9 mouse cellular contexts compared by ENCODE assay signal in genomic region chr4:84088166-84088565, GRCm38 (mm10).
DNase-seq lines count a peak whose midpoint lies in the region; ATAC-seq and TF ChIP-seq lines count a peak whose summit lies in the region.
"Had no signal": no experiment of that assay in that cellular context is flagged by ENCODE, and none has a peak within 500 bp of the region (broad histone marks: within the 10 kb centered on the region; RNA-seq: fewer than 3 reads in every experiment).

No protein-coding gene starts in this region.

- WGBS in heart, embryonic 10.5 days = 83% methylated on average over 12 of the region's 12 CpGs
- WGBS in small intestine, adult 2 months = 70% methylated on average over 12 of the region's 12 CpGs
- WGBS in hindbrain, embryonic 11.5 days = 73% methylated on average over 12 of the region's 12 CpGs

- no peak overlapping the region for H3K9ac ChIP-seq in hindbrain, embryonic 11.5 days (ENCODE audit: low read depth, low read length)

- DNase-seq in heart, adult 11 months = peak; percentile 98
- DNase-seq in heart, embryonic 10.5 days (ENCODE audit: low spot score) = no peak
- peak; percentile 57 to 65 for DNase-seq in gastrocnemius, postnatal 36 days
- DNase-seq in kidney, postnatal 10 days = peak; percentile 73
- no peak for DNase-seq in embryo, embryonic 11 days
- DNase-seq in hindbrain, embryonic 11.5 days (ENCODE audit: low spot score) = no peak
- no peak for DNase-seq in spleen, postnatal 4 days (ENCODE audit: low spot score in 2 of 2)

- intact Hi-C loops in gastrocnemius, postnatal 36 days (cut with DNase I) = no loop called here

- TF ChIP-seq POLR2A in small intestine, adult 2 months (IDR thresholded peaks at IDR 0.05; ENCODE audit: low read depth, low read length) = no peak

- H3K36me3 ChIP-seq in heart, embryonic 10.5 days = no peaks in the 10 kb centered on the region
- no peaks in the 10 kb centered on the region for H3K36me3 ChIP-seq in small intestine, adult 2 months (ENCODE audit: control insufficient read depth, insufficient read depth, low read length)
- no peaks in the 10 kb centered on the region for H3K36me3 ChIP-seq in hindbrain, embryonic 11.5 days (ENCODE audit: control insufficient read depth, insufficient read depth, low read length)

- peaks cover 13% of the 10 kb centered on the region for H3K4me1 ChIP-seq in heart, embryonic 10.5 days
- no peaks in the 10 kb centered on the region for H3K4me1 ChIP-seq in small intestine, adult 2 months (ENCODE audit: control insufficient read depth, insufficient read depth, insufficient read length, low read length)
- H3K4me1 ChIP-seq in hindbrain, embryonic 11.5 days (replicated peaks; ENCODE audit: control insufficient read depth, insufficient read depth, low read length) = no peaks in the 10 kb centered on the region

- H3K27me3 ChIP-seq in heart, embryonic 10.5 days (ENCODE audit: insufficient read depth, poor library complexity, severe bottlenecking) = no peaks in the 10 kb centered on the region
- H3K27me3 ChIP-seq in small intestine, adult 2 months (ENCODE audit: control insufficient read depth, insufficient read depth, low read length) = no peaks in the 10 kb centered on the region
- H3K27me3 ChIP-seq in hindbrain, embryonic 11.5 days (ENCODE audit: control insufficient read depth, insufficient read depth, low read length) = no peaks in the 10 kb centered on the region

- TF ChIP-seq CTCF in small intestine, adult 2 months (IDR thresholded peaks at IDR 0.05; ENCODE audit: extremely low read depth, insufficient read length, insufficient replicate concordance, low read depth, low read length) = no peak

- no peak for ATAC-seq in hindbrain, embryonic 11.5 days (ENCODE audit: low FRiP score)
- ATAC-seq: activated CD4-positive, CD25-positive, alpha-beta regulatory T cell, adult 4 months had no signal

- no peak overlapping the region for H3K4me3 ChIP-seq in heart, embryonic 10.5 days
- peak overlapping the region; percentile 30 for H3K4me3 ChIP-seq in small intestine, adult 2 months (ENCODE audit: low read depth, low read length)
- no peak overlapping the region for H3K4me3 ChIP-seq in hindbrain, embryonic 11.5 days (ENCODE audit: low read depth, low read length)

- H3K9me3 ChIP-seq in heart, embryonic 10.5 days = no peaks in the 10 kb centered on the region
- no peaks in the 10 kb centered on the region for H3K9me3 ChIP-seq in hindbrain, embryonic 11.5 days (ENCODE audit: control insufficient read depth, low read length)

- no peak overlapping the region for H3K27ac ChIP-seq in heart, embryonic 10.5 days
- peak overlapping the region; percentile 16; the same call in 1 of the 2 replicates for H3K27ac ChIP-seq in small intestine, adult 2 months (ENCODE audit: insufficient read depth, low read depth, low read length)
- no peak overlapping the region for H3K27ac ChIP-seq in hindbrain, embryonic 11.5 days (ENCODE audit: low read depth, low read length)

- no peak overlapping the region for H3K4me2 ChIP-seq in hindbrain, embryonic 11.5 days (replicated peaks; ENCODE audit: low read depth, low read length)

Comparison
In these comparisons a context has a peak if more than half of its experiments do, and no peak if none do; other contexts are left out.
1. DNase-seq: peak in heart, adult 11 months (single experiment), gastrocnemius, postnatal 36 days (2 of 2) and kidney, postnatal 10 days (single experiment); none in heart, embryonic 10.5 days (single experiment), embryo, embryonic 11 days (single experiment), hindbrain, embryonic 11.5 days (single experiment) and spleen, postnatal 4 days (0 of 2).